Mouse (Mus musculus) C2C12 (cell line): ENCODE measurements at regions not wholly inside any gene's neighbourhood (a gene's known extent, or its start where the extent isn't known, plus 50 kb on each side); places are given as distances from the start of the nearest gene placed in this dataset.

Source experiments
- CTCF ChIP-seq: IDR thresholded peaks from one replicate; pipeline ENCODE4 v1.5.1; 2011; ENCODE audit not compliant: control insufficient read depth, insufficient read depth, insufficient read length
- MAX ChIP-seq: IDR thresholded peaks from one replicate; pipeline ENCODE4 v1.6.1; 2011; ENCODE audit warnings: mild to moderate bottlenecking, control low read depth
- MYOD1 ChIP-seq: IDR thresholded peaks from one replicate; pipeline ENCODE4 v1.6.1; 2011; ENCODE audit warnings: low read depth; ENCODE audit not compliant: control insufficient read depth, insufficient read length
- MYOG ChIP-seq: IDR thresholded peaks from one replicate; pipeline ENCODE4 v1.6.1; 2011; ENCODE audit not compliant: control insufficient read depth, insufficient read length; ENCODE audit errors: extremely low read depth
- USF1 ChIP-seq: IDR thresholded peaks from one replicate; pipeline ENCODE4 v1.6.1; 2011; ENCODE audit warnings: low read depth, mild to moderate bottlenecking, control low read depth, moderate library complexity

DNA sequence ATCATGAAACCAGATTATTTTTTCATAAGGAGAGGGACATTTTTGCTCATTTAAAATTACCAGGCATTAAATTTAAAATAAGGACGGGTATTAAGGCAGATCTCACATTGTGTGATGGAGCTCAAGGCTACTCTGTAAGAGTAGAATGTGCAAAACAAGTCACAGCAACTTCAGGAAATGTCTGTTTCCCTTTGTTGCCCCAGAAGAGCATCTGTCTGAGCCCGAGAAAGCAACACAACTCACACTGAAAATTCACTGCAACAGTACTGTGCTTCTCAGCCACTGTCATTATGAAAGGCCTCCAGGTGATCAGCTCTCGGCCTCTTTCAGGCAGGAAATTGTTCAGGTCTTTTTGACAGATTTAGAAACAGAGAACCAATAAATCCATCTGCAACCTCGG is 129.7 kb upstream of the Adgrl4 start:
- no peak for TF ChIP-seq CTCF
- no peak for TF ChIP-seq MAX
- no peak for TF ChIP-seq USF1
- TF ChIP-seq MYOD1, result no peak
- TF ChIP-seq MYOG, result no peak
